ENCODE assay signal across 8 mouse cellular contexts in the genomic region with DNA sequence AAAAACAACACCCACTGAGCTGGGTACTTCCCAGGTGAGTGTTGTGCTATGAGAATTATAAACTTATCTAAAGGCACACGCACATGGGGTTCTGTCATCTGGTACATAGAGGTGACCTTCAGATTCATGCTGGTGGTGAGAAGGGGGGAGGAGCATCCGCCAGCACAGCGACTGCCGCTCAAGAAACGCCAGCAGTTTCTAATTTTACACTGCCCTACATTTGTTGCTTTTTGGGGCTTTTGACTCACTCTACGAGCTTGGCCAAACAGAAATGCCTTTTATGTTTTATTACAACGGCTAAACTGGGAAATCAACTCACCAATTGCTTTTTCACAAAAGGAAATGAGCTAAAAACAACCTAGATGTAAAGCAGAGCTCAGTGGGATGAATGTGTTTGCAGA. TPM values are rescaled to one million over a fixed set of nuclear protein-coding genes. Genes with fewer than 3 reads are reported as not detected.
A peak's percentile ranks its signal among the peaks of the same experiment; 100 is the strongest.
DNase-seq lines count a peak whose midpoint lies in the region; ATAC-seq and TF ChIP-seq lines count a peak whose summit lies in the region.

No protein-coding gene starts in this region.

- TF ChIP-seq CTCF in layer of hippocampus, adult 2 months (conservative IDR thresholded peaks at IDR 0.05) = no peak

- peak overlapping the region; percentile 42 for H3K4me3 ChIP-seq in layer of hippocampus, adult 2 months

- intact Hi-C loops in heart, postnatal 14 days (cut with DNase I) = no loop called here

- peak overlapping the region; percentile 76 for H3K27ac ChIP-seq in layer of hippocampus, adult 2 months

- no peak for DNase-seq in layer of hippocampus, adult 2 months (ENCODE audit: low spot score in 2 of 2)
- DNase-seq in layer of hippocampus, adult 9-10 months (ENCODE audit: low spot score) = no peak
- DNase-seq in cerebellum, postnatal 14 days = peak; percentile 42 to 55
- DNase-seq in heart, postnatal 14 days = peak; percentile 11 to 27
- DNase-seq in adipocyte (ENCODE audit: low spot score) = no peak
- no peak for DNase-seq in urinary bladder, postnatal 36 days (ENCODE audit: low spot score in 2 of 2)

- peak; percentile 63 for ATAC-seq in activated CD4-positive, CD25-positive, alpha-beta regulatory T cell, adult 4 months
- ATAC-seq in megakaryocyte progenitor cell, adult 5-6 weeks (replicated peaks; ENCODE audit: poor library complexity) = peak; percentile 29; the same call in 1 of the 2 replicates

RNA-seq across cellular contexts. Expression of gene Rnft1, which starts 11.7 kb away (rescaled TPM):
- 10 to 100 TPM; 28.0 to 31.9 TPM for total RNA-seq in layer of hippocampus, adult 2 months (2021)
- 10 to 100 TPM; 45.5 to 54.7 TPM for polyA plus RNA-seq in activated CD4-positive, CD25-positive, alpha-beta regulatory T cell, adult 4 months (2017; shearing (Covaris generic))
- 10 to 100 TPM; 25.2 to 28.6 TPM for total RNA-seq in heart, postnatal 14 days (2021)
- total RNA-seq in megakaryocyte progenitor cell, adult 5-6 weeks (2015) = 13.6 and 16.9 TPM in 2 replicates
- total RNA-seq in megakaryocyte progenitor cell, adult 5-6 weeks (2017) = 14.7 and 17.2 TPM in 2 replicates

Comparison
In these comparisons a context has a peak if more than half of its experiments do, and no peak if none do; other contexts are left out.
1. DNase-seq: peak in cerebellum, postnatal 14 days (2 of 2) and heart, postnatal 14 days (2 of 2); none in layer of hippocampus, adult 2 months (0 of 2), layer of hippocampus, adult 9-10 months (single experiment), adipocyte (single experiment) and urinary bladder, postnatal 36 days (0 of 2).